Mouse (Mus musculus) layer of hippocampus, adult 2 months (tissue): ENCODE data around the gene Map3k4. TPM values are rescaled to one million over a fixed set of nuclear protein-coding genes. Genes with fewer than 3 reads are reported as not detected.
A peak's percentile ranks its signal among the peaks of the same experiment; 100 is the strongest.
"Not testable (repeated sequence)": the region's sequence is repeated elsewhere in the genome, so short reads cannot be mapped to it uniquely, and the experiment has no call there.

ENCODE experiments used
- DNase-seq, 2 experiments: peaks; one replicate each; pipeline ENCODE4 v3.0.0; 2022; ENCODE audit warnings: low spot score in 2 of 2
- H3K27ac ChIP-seq: fragments of 200-600 bp; 2 replicates; pipeline ENCODE4 v1.8.1; 2022
- H3K4me3 ChIP-seq: fragments of 200-600 bp; 2 replicates; pipeline ENCODE4 v1.8.1; 2022; ENCODE audit warnings: mild to moderate bottlenecking
- CTCF ChIP-seq: fragments of 200-600 bp; conservative IDR thresholded peaks from 2 replicates; pipeline ENCODE4 v1.8.1; 2022; ENCODE audit warnings: antibody characterized with exemption, mild to moderate bottlenecking, moderate library complexity
- total RNA-seq, 2 experiments: library from RNA; stranded (reverse); gene quantifications; 2 replicates each; pipeline ENCODE4 v1.2.3; 2021

Map3k4 gene
- total RNA-seq, 2 experiments from 2014 or later = 72.4 to 73.8 TPM

DNA sequence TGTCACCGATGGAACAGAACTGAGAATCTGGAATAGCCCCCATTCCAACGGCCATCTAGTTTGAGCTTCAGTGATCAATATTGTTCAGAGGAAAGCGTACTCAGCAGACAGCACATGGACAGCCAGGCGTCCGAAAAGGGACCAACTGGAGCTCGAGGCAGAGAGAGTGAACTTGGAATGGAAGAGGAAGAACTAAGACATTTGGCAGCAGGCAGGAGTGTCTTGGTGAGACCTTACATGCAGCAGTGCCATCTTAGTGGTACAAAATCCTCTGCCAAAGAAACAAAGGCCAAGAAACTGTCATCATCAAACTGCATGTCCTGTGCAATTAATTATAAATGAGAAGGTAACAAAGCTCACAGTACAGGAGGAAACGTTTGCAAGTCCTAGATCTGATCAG, 19.2 kb downstream of the Map3k4 start:
- Histone ChIP-seq H3K4me3 (no peak overlapping the region), H3K27ac (no peak overlapping the region)
- no peak for TF ChIP-seq CTCF
- peak in 1 of 2 experiments; percentile 6 for DNase-seq

GRCm38 (mm10) chr17:12297978-12298377, 20.6 kb downstream of the Map3k4 start:
- DNase-seq = no peak
- no peak overlapping the region for H3K4me3 ChIP-seq
- H3K27ac ChIP-seq = no peak overlapping the region
- TF ChIP-seq CTCF = no peak

- no peak for TF ChIP-seq CTCF
- no peak overlapping the region for H3K4me3 ChIP-seq
- H3K27ac ChIP-seq = no peak overlapping the region
- peak in 1 of 2 experiments; percentile 7 for DNase-seq
These were observed 21.3 kb downstream of the Map3k4 start for GRCm38 (mm10) chr17:12297292-12297691.

DNA sequence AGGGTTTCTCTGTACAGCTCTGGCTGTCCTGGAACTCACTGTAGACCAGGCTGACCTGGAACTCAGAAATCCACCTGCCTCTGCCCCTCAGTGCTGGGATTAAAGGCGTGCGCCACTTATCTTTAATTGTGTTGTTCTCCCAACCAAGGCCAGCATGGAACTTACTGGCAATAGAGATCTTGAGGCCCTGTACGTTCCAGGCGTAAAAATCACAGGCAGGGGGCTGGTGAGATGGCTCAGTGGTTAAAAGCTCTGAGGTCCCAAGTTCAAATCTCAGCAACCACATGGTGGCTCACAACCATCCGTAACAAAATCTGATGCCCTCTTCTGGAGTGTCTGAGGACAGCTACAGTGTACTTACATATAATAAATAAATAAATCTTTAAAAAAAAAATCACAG, 22.7 kb downstream of the Map3k4 start:
- TF ChIP-seq CTCF = peak; percentile 27
- H3K4me3 ChIP-seq, H3K27ac ChIP-seq: not testable (repeated sequence)
- peak in 1 of 2 experiments; percentile 6 for DNase-seq

DNA sequence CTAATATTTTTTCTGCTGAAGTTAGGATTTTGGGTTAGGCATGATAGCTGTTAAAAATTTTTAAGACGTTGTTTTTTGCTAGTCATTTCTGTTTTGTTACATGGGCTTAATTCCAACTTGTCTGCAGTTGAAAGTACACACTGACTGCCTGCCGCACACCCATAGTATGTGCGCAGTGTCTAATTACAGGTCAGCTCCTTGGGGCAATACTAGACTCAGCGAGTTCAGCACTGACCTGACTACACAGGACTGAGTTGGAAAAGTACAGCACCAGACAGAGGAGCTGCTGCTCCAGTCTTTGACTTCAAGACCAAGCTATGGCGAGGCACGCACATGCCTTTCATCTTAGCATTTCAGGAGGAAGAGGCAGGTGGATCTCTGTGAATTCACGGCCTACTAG, 24.2 kb downstream of the Map3k4 start:
- no peak for TF ChIP-seq CTCF
- DNase-seq = no peak
- Histone ChIP-seq H3K27ac (no peak overlapping the region), H3K4me3 (no peak overlapping the region)

DNA sequence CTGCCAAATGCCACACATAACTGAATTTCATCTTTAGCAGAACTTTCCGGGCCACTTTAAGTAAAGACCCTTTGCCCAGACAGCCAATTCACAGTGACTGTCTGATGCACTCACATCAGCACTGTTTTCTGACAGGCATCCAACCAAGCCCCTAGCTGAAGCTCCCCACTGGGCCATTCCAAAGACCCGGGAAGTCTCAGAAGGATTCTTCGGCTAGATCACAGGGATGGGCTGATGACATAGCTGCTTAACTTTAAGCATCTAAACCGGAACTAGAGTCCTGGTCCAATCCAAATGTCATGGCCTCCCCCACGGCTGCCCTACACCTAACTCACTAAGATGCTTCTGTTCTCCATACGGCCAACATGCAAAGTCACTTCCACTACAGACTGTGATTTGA, 25.0 kb downstream of the Map3k4 start:
- TF ChIP-seq CTCF = no peak
- peak in 1 of 2 experiments; percentile 8 for DNase-seq
- H3K27ac ChIP-seq = no peak overlapping the region
- H3K4me3 ChIP-seq = no peak overlapping the region

DNA sequence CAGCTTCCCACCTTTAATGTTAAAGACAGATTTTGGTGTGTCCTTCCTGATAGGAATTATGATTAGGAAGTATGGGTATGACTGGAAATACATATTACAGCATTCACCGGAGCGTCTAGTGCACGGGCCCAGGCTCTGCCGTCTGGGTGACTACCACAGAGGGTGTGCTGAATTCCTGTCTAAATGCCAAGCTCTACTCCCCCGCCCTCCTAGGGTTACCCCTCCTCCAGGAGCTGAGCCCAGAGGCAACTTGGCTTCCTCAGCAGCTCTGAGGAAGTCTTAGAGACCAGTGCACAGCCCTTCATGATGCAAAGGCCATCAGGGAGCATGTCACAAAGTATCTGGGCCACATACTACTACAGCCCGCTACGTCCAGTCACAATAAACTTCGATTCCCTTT, 25.7 kb downstream of the Map3k4 start:
- TF ChIP-seq CTCF = no peak
- H3K27ac ChIP-seq = no peak overlapping the region
- H3K4me3 ChIP-seq = no peak overlapping the region
- DNase-seq = peak in 1 of 2 experiments; percentile 42

DNA sequence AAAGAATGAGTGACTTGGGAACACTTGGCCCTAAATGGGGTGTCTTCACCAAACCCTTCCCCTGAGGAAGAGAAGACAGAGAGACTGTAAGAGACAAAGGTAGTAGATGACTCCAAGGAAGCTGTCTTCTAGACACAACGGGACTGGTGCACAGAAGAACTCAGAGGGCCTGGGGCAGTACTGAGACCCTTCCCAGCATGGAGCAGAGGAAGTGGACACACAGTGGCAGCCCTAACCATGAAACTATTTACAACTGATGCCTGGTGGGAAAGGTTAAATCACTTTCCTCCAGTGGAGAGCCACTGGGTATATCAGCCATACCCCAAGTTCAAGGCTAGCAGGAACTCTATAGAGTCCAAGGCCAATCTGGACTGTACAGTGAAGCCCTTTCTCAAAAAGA, 26.2 kb downstream of the Map3k4 start:
- DNase-seq = peak in 1 of 2 experiments; percentile 4
- TF ChIP-seq CTCF = no peak
- Histone ChIP-seq H3K27ac (no peak overlapping the region), H3K4me3 (no peak overlapping the region)

- Histone ChIP-seq H3K27ac (no peak overlapping the region), H3K4me3 (no peak overlapping the region)
- no peak for TF ChIP-seq CTCF
- peak in 1 of 2 experiments; percentile 5 for DNase-seq
These were observed 27.4 kb downstream of the Map3k4 start for GRCm38 (mm10) chr17:12291151-12291550.

DNA sequence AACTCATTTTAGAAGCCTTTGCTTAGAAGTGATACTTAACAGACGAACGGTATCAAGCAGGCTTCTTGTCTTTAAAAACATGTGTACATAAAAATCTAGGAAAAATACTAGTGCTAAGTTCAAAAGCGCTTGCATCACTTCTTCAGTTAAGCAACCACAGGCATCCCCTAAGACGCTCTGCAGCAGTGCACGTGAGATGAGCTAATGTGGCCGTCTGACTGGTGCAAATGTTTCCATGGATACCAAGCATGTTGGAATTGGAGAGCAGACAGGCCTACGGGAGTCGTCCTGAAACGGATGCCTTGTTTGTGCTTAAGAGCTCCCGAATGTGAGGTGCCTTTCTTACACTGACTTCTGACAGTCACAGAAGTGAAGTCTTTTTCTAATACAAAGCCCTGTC, 27.9 kb downstream of the Map3k4 start:
- no peak overlapping the region for H3K4me3 ChIP-seq
- no peak for TF ChIP-seq CTCF
- peak; percentile 29 to 62 for DNase-seq
- no peak overlapping the region for H3K27ac ChIP-seq

GRCm38 (mm10) chr17:12289836-12290235, 28.8 kb downstream of the Map3k4 start:
- H3K27ac ChIP-seq, DNase-seq, H3K4me3 ChIP-seq: not testable (repeated sequence)

DNA sequence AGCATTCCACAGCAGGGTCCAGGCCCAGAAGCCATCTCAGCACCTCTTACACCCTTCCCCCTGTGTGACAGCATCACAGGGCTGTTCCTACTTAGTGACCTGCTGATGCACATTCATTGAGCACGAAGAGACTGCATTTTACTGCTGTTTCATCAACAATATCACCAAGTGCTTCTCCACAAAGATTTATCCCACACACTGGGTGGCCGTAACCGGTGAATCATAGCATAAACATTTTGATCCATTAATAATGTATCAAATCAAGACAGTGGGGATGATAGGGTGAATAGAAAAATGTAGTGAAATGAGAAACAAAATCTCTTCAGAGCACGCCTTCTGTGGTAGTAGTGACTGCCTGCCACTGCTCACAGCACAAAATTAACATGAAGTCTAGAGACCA, 29.7 kb downstream of the Map3k4 start:
- no peak for TF ChIP-seq CTCF
- DNase-seq = no peak

DNA sequence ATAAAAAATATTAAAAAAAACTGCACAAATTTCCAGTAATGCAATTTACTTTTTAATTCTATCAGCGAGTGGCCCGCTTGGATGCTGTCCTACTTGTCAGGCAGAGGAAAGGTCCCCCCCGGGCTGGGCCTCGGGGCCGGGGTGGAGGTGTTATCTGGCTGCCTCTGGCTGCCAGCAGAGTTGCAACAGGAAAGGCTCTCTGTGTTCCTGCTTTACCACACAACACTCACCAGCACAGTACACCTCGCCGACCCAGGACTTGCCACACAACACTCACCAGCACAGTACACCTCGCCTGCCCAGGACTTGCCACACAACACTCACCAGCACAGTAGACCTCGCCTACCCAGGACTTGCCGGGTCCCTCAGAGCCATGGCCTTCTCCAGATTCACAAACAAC, 38.8 kb downstream of the Map3k4 start:
- DNase-seq = no peak
- H3K27ac ChIP-seq = no peak overlapping the region
- TF ChIP-seq CTCF = no peak
- H3K4me3 ChIP-seq = no peak overlapping the region

More for the DNA sequence above, 29.7 kb downstream of the Map3k4 start:
- Histone ChIP-seq H3K27ac (no peak overlapping the region), H3K4me3 (no peak overlapping the region)

- no peak overlapping the region for H3K4me3 ChIP-seq
- no peak for DNase-seq
- H3K27ac ChIP-seq = no peak overlapping the region
- no peak for TF ChIP-seq CTCF
These were observed 40.5 kb downstream of the Map3k4 start for GRCm38 (mm10) chr17:12278073-12278472.

DNA sequence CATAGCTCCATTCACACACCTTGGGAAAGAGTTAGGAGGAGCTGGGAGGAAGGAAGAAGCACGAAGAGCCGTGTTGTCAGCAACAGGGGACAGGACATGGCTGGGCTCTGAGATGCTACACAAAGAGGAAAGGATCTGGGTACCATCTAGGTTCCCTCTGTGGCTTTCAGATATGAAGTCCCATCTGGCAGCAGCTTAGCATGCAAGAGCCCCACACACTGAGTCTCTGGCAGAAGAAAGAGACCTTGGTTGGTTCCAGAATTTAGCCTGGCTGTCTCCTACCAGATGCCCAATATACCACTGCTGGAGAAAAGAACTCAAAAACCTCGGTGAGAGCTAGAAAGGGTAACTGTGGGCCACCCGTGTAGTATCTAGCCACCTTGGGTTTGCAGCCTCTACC, 41.3 kb downstream of the Map3k4 start:
- no peak for TF ChIP-seq CTCF
- Histone ChIP-seq H3K4me3 (no peak overlapping the region), H3K27ac (no peak overlapping the region; the same call in 1 of the 2 replicates)
- DNase-seq = no peak
